Mouse (Mus musculus): ENCODE data around the gene Spata3.

DNA sequence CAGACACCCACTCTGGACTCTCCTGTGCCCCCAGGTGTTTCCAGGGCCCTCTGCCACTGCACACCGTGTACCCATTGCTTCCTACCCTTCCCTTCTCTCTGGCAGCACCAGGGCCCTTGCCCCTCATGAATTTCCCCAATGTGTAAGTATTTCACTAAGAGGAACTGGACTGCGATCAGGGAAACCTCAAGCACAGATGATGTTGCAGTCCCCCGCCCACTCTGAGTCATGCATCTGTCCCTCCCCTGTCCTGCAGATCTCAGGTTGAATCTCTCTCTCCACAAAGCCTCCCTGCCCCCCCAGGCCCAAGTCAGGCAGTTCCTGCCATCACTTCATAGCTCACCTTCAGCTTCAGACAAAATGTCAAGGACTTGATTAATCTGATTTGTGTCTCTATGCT lies 38.9 kb upstream of the Spata3 start:
- no peak for TF ChIP-seq POLR2A (IDR thresholded peaks at IDR 0.05; ENCODE audit: insufficient read depth, low read length)
- no peak for TF ChIP-seq CTCF (IDR thresholded peaks at IDR 0.05; ENCODE audit: low read depth, low read length)

Measured in ES-Bruce4 (cell line).